In the genomic region with DNA sequence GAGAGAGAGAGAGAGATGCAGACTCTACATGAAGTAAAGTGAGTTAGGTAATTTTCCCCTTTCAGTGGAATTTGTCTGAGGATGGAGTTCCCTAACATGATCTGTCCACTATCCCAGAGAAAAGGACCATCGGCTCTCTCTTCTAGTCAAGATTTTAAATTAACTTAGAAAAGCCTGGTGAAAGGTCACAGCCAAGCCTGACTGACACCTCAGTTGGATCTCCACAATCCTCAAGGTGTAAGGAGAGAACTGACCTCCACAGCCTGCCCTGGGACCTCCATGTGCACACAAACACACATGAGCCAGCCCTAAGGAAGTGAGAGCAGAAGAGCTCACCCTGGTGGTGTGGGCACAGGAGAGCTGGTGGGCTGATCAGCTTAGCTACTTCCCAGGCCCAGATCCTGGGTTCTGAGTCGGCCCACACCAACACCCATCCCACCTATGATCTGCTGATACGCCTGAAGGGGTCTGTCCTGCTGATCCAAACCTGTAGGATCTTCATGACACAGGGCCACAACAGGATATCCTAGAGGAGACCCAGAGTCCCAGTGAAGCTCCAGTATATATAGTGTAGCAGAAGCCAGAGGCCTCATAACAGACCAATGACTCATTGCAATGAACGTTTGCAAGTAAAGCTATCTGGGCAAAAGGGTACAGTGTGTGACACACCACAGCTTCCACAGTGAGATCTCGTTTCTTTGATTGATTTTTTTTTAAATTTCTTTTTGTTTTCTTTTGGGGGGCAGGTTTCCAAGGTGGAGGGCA, we compare ENCODE assay signal across 16 mouse cellular contexts. TPM values are rescaled to one million over a fixed set of nuclear protein-coding genes. Genes with fewer than 3 reads are reported as not detected.
DNase-seq lines count a peak whose midpoint lies in the region; ATAC-seq and TF ChIP-seq lines count a peak whose summit lies in the region.
"Had no signal": no experiment of that assay in that cellular context is flagged by ENCODE, and none has a peak within 500 bp of the region (broad histone marks: within the 10 kb centered on the region; RNA-seq: fewer than 3 reads in every experiment).

No protein-coding gene starts in this region.

- peak; percentile 28; the same call in 1 of the 2 replicates for ATAC-seq in lung, embryonic 14.5 days (ENCODE audit: insufficient read depth)
- peak; percentile 82 for ATAC-seq in intestine, embryonic 15.5 days
- ATAC-seq in stomach, embryonic 16.5 days (ENCODE audit: insufficient read depth, low FRiP score) = peak; percentile 85; the same call in 1 of the 2 replicates
- no peak for ATAC-seq in forebrain, embryonic 14.5 days
- ATAC-seq: hindbrain, embryonic 16.5 days had no signal

- H3K4me1 ChIP-seq in lung, embryonic 14.5 days (ENCODE audit: insufficient read depth) = no peaks in the 10 kb centered on the region
- H3K4me1 ChIP-seq in intestine, embryonic 15.5 days (replicated peaks) = 0 out of 2 replicates have a peak, but pooled peaks cover 3% of the 10 kb centered on the region
- H3K4me1 ChIP-seq in stomach, embryonic 16.5 days (ENCODE audit: control insufficient read depth, insufficient read depth, low read length) = peaks cover 4% of the 10 kb centered on the region; the same call in 1 of the 2 replicates
- H3K4me1 ChIP-seq in forebrain, embryonic 14.5 days (ENCODE audit: control insufficient read depth, insufficient read depth, low read length) = no peaks in the 10 kb centered on the region

- no peaks in the 10 kb centered on the region for H3K36me3 ChIP-seq in lung, embryonic 14.5 days (ENCODE audit: insufficient read depth)
- no peaks in the 10 kb centered on the region for H3K36me3 ChIP-seq in intestine, embryonic 15.5 days
- no peaks in the 10 kb centered on the region for H3K36me3 ChIP-seq in stomach, embryonic 16.5 days (ENCODE audit: control insufficient read depth, insufficient read depth, low read length)
- H3K36me3 ChIP-seq in forebrain, embryonic 14.5 days (ENCODE audit: control insufficient read depth, insufficient read depth, low read length) = no peaks in the 10 kb centered on the region
- H3K36me3 ChIP-seq: embryonic facial prominence, embryonic 12.5 days; heart, embryonic 13.5 days had no signal

- H3K4me2 ChIP-seq in lung, embryonic 14.5 days = no peak overlapping the region
- H3K4me2 ChIP-seq in intestine, embryonic 15.5 days (replicated peaks) = no peak overlapping the region
- no peak overlapping the region for H3K4me2 ChIP-seq in stomach, embryonic 16.5 days (ENCODE audit: low read depth, low read length)
- no peak overlapping the region for H3K4me2 ChIP-seq in forebrain, embryonic 14.5 days (ENCODE audit: low read length)
- H3K4me2 ChIP-seq: embryonic facial prominence, embryonic 12.5 days; heart, embryonic 13.5 days; midbrain, embryonic 11.5 days had no signal

- no peak overlapping the region for H3K4me3 ChIP-seq in lung, embryonic 14.5 days (ENCODE audit: low read depth, low read length)
- H3K4me3 ChIP-seq in intestine, embryonic 15.5 days (replicated peaks) = no peak overlapping the region
- H3K4me3 ChIP-seq in stomach, embryonic 16.5 days (replicated peaks; ENCODE audit: low read length) = no peak overlapping the region
- H3K4me3 ChIP-seq in forebrain, embryonic 14.5 days (ENCODE audit: low read depth, low read length) = no peak overlapping the region
- H3K4me3 ChIP-seq: embryonic facial prominence, embryonic 12.5 days; heart, embryonic 13.5 days had no signal

- 53% methylated on average over 5 of the region's 5 CpGs for WGBS in lung, embryonic 14.5 days
- 57% methylated on average over 5 of the region's 5 CpGs for WGBS in intestine, embryonic 15.5 days
- WGBS in stomach, embryonic 16.5 days = 57% methylated on average over 5 of the region's 5 CpGs
- WGBS in forebrain, embryonic 14.5 days = 84% methylated on average over 5 of the region's 5 CpGs

- no peaks in the 10 kb centered on the region for H3K27me3 ChIP-seq in lung, embryonic 14.5 days (ENCODE audit: insufficient read depth, low read length)
- H3K27me3 ChIP-seq in intestine, embryonic 15.5 days (replicated peaks) = no peaks in the 10 kb centered on the region
- no peaks in the 10 kb centered on the region for H3K27me3 ChIP-seq in stomach, embryonic 16.5 days (ENCODE audit: control insufficient read depth, insufficient read depth, low read length)
- H3K27me3 ChIP-seq in forebrain, embryonic 14.5 days (replicated peaks; ENCODE audit: control insufficient read depth, insufficient read depth, low read length) = no peaks in the 10 kb centered on the region
- H3K27me3 ChIP-seq: embryonic facial prominence, embryonic 12.5 days; heart, embryonic 13.5 days had no signal

- no peak overlapping the region for H3K9ac ChIP-seq in lung, embryonic 14.5 days
- no peak overlapping the region for H3K9ac ChIP-seq in intestine, embryonic 15.5 days
- H3K9ac ChIP-seq in stomach, embryonic 16.5 days (ENCODE audit: low read length) = no peak overlapping the region
- H3K9ac ChIP-seq in forebrain, embryonic 14.5 days (ENCODE audit: low read length) = no peak overlapping the region
- H3K9ac ChIP-seq: embryonic facial prominence, embryonic 12.5 days; heart, embryonic 13.5 days had no signal

- no peak overlapping the region for H3K27ac ChIP-seq in lung, embryonic 14.5 days (ENCODE audit: low read depth)
- peak overlapping the region; percentile 48 for H3K27ac ChIP-seq in intestine, embryonic 15.5 days
- peak overlapping the region; percentile 36; the same call in 1 of the 2 replicates for H3K27ac ChIP-seq in stomach, embryonic 16.5 days (ENCODE audit: low read length)
- H3K27ac ChIP-seq in forebrain, embryonic 14.5 days (ENCODE audit: low read depth, low read length) = no peak overlapping the region
- H3K27ac ChIP-seq: embryonic facial prominence, embryonic 12.5 days; heart, embryonic 13.5 days had no signal

- H3K9me3 ChIP-seq in lung, embryonic 14.5 days (ENCODE audit: low read depth, low read length) = no peaks in the 10 kb centered on the region
- H3K9me3 ChIP-seq in intestine, embryonic 15.5 days = no peaks in the 10 kb centered on the region
- no peaks in the 10 kb centered on the region for H3K9me3 ChIP-seq in stomach, embryonic 16.5 days (replicated peaks; ENCODE audit: control insufficient read depth, low read length)
- no peaks in the 10 kb centered on the region for H3K9me3 ChIP-seq in forebrain, embryonic 14.5 days (replicated peaks; ENCODE audit: control insufficient read depth, low read length)
- H3K9me3 ChIP-seq: embryonic facial prominence, embryonic 12.5 days; heart, embryonic 13.5 days had no signal

- peak; percentile 50 for DNase-seq in heart, adult 11 months
- DNase-seq in heart, adult 9 months (ENCODE audit: low spot score in 2 of 2) = no peak
- no peak for DNase-seq in lung, embryonic 14.5 days
- no peak for DNase-seq in lung, postnatal 25 days (ENCODE audit: low spot score)
- DNase-seq in forebrain, embryonic 14.5 days (ENCODE audit: low spot score) = no peak
- DNase-seq in right cerebral cortex, adult 2 months (ENCODE audit: low spot score in 2 of 2) = no peak
- DNase-seq: adrenal gland, adult 2 months; cerebellum, postnatal 36 days; layer of hippocampus, adult 9-11 months; lung, adult 18-20 months had no signal

- no peak for TF ChIP-seq CTCF in lung, embryonic 14.5 days (IDR thresholded peaks at IDR 0.05; ENCODE audit: low read depth)

RNA-seq across cellular contexts. Expression of gene Phc3, which starts 12.6 kb away (rescaled TPM):
- polyA plus RNA-seq in lung, embryonic 14.5 days (2014; fragmentation: Nextera tagmentation; extraction: Ambion mirVana) = 7.5 and 7.8 TPM in 2 replicates
- polyA plus RNA-seq in intestine, embryonic 15.5 days (2015; fragmentation: Nextera tagmentation; extraction: Ambion mirVana) = 5.5 and 6.9 TPM in 2 replicates
- polyA plus RNA-seq in stomach, embryonic 16.5 days (2015; fragmentation: Nextera tagmentation; extraction: Ambion mirVana) = 6.2 and 6.8 TPM in 2 replicates
- 4.8 and 5.7 TPM in 2 replicates for polyA plus RNA-seq in forebrain, embryonic 14.5 days (2014; fragmentation: Nextera tagmentation; extraction: Ambion mirVana)

RNA-seq across cellular contexts. Expression of gene Prkci, which starts 13.7 kb away (rescaled TPM):
- polyA plus RNA-seq in lung, embryonic 14.5 days (2014; fragmentation: Nextera tagmentation; extraction: Ambion mirVana) = 65.6 and 67.1 TPM in 2 replicates
- 33.7 and 38.5 TPM in 2 replicates for polyA plus RNA-seq in intestine, embryonic 15.5 days (2015; fragmentation: Nextera tagmentation; extraction: Ambion mirVana)
- 40.3 and 41.9 TPM in 2 replicates for polyA plus RNA-seq in stomach, embryonic 16.5 days (2015; fragmentation: Nextera tagmentation; extraction: Ambion mirVana)
- polyA plus RNA-seq in forebrain, embryonic 14.5 days (2014; fragmentation: Nextera tagmentation; extraction: Ambion mirVana) = 24.8 and 25.8 TPM in 2 replicates

Comparison
In these comparisons a context has a peak if more than half of its experiments do, and no peak if none do; other contexts are left out.
1. H3K27ac ChIP-seq: peak in intestine, embryonic 15.5 days (single experiment) and stomach, embryonic 16.5 days (single experiment); none in lung, embryonic 14.5 days (single experiment) and forebrain, embryonic 14.5 days (single experiment).